In the genomic region with DNA sequence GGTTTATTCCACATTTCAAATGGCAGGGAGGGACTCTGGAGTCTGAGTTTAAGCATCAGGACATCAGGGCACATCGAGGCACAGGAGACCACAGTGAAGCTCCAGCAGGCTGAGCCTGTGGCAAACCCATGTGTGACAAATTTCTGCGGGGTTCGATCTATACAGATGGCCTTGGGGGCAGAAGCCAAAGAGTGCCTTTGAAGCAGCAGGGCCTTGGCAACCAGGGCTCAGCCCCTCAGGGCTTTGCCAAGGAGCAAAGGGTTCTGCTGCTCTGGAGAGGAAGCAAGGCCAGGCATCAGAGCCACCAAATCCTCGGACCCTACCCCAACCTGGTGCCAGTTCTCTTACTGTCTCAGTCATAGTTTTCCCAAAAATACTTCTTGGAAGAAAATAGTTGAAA, we compare ENCODE assay signal across 17 mouse cellular contexts. TPM values are rescaled to one million over a fixed set of nuclear protein-coding genes. Genes with fewer than 3 reads are reported as not detected.
A peak's percentile ranks its signal among the peaks of the same experiment; 100 is the strongest.
DNase-seq lines count a peak whose midpoint lies in the region.
"Had no signal": no experiment of that assay in that cellular context is flagged by ENCODE, and none has a peak within 500 bp of the region (broad histone marks: within the 10 kb centered on the region; RNA-seq: fewer than 3 reads in every experiment).

No protein-coding gene starts in this region.

- intact Hi-C loops in heart, postnatal 10 days (cut with DNase I) = no loop called here

- DNase-seq in cerebellum, postnatal 10 days = peak; percentile 37 to 61
- DNase-seq in cerebellum, adult 9-10 months = no peak
- peak; percentile 40 for DNase-seq in adrenal gland, postnatal 10 days
- peak; percentile 17 for DNase-seq in adrenal gland, postnatal 25 days
- DNase-seq in heart, postnatal 10 days = no peak
- DNase-seq in urinary bladder, postnatal 25 days (ENCODE audit: low spot score) = no peak
- DNase-seq: cerebellum, adult 11 months; cerebellum, adult 2 months; forebrain, postnatal 0 days; gastrocnemius, adult 2 months; gastrocnemius, postnatal 14 days; heart, adult 11 months; heart, postnatal 36 days; kidney, adult 11 months had no signal

RNA-seq across cellular contexts. Expression of a gene that starts 20.3 kb away (rescaled TPM):
- not detected for total RNA-seq in adrenal gland, postnatal 10 days (2021)
- total RNA-seq in adrenal gland, postnatal 25 days (2021) = not detected in 2 replicates
- total RNA-seq in heart, postnatal 10 days (2021) = not detected
- total RNA-seq: forebrain, postnatal 0 days; gastrocnemius, adult 2 months; gastrocnemius, postnatal 14 days; gastrocnemius, postnatal 4 days; heart, adult 8-10 months; heart, postnatal 36 days; MEL had no signal

RNA-seq across cellular contexts. Expression of a gene that starts 35.4 kb away (rescaled TPM):
- not detected for total RNA-seq in adrenal gland, postnatal 10 days (2021)
- total RNA-seq in adrenal gland, postnatal 25 days (2021) = not detected in 2 replicates
- total RNA-seq in heart, postnatal 10 days (2021) = not detected
- total RNA-seq: forebrain, postnatal 0 days; gastrocnemius, adult 2 months; gastrocnemius, postnatal 14 days; gastrocnemius, postnatal 4 days; heart, adult 8-10 months; heart, postnatal 36 days; MEL had no signal

Comparison
In these comparisons a context has a peak if more than half of its experiments do, and no peak if none do; other contexts are left out.
1. DNase-seq: peak in cerebellum, postnatal 10 days (2 of 2), adrenal gland, postnatal 10 days (single experiment) and adrenal gland, postnatal 25 days (single experiment); none in cerebellum, adult 9-10 months (single experiment), heart, postnatal 10 days (0 of 2) and urinary bladder, postnatal 25 days (single experiment).